Mouse (Mus musculus) heart, postnatal 0 days (tissue): ENCODE measurements around the gene Crip1. TPM values are rescaled to one million over a fixed set of nuclear protein-coding genes. Genes with fewer than 3 reads are reported as not detected.

Source experiments
- ATAC-seq: fragments of 200-750 bp; cut with Nextera tagmentation; 2 replicates; pipeline ENCODE4 v1.8.0; 2017; ENCODE audit warnings: low read depth, moderate number of reproducible peaks, moderate library complexity; ENCODE audit not compliant: insufficient read depth
- DNase-seq: peaks from one replicate; pipeline ENCODE4 v3.0.0-alpha.2; 2016; ENCODE audit warnings: low spot score
- H3K27ac ChIP-seq: fragments of 300-500 bp; sonication (generic); 2 replicates; pipeline ENCODE4 v1.5.1; 2014; ENCODE audit warnings: low read depth, mild to moderate bottlenecking
- H3K27me3 ChIP-seq: fragments of 300-500 bp; sonication (generic); 2 replicates; pipeline ENCODE4 v1.6.1; 2014; ENCODE audit warnings: low read length, mixed read lengths; ENCODE audit not compliant: control insufficient read depth, insufficient read depth
- H3K36me3 ChIP-seq: fragments of 300-500 bp; sonication (generic); replicated peaks from 2 replicates; pipeline ENCODE4 v1.6.1; 2014; ENCODE audit warnings: low read length, mixed read lengths; ENCODE audit not compliant: control insufficient read depth, insufficient read depth
- H3K4me1 ChIP-seq: fragments of 300-500 bp; sonication (generic); 2 replicates; pipeline ENCODE4 v1.6.1; 2014; ENCODE audit warnings: antibody characterized with exemption; ENCODE audit not compliant: control insufficient read depth, insufficient read depth
- H3K4me2 ChIP-seq: fragments of 300-500 bp; sonication (generic); 2 replicates; pipeline ENCODE4 v1.6.1; 2014; ENCODE audit warnings: low read depth, mild to moderate bottlenecking, low read length, moderate library complexity
- H3K4me3 ChIP-seq: fragments of 300-500 bp; sonication (generic); 2 replicates; pipeline ENCODE4 v1.5.1; 2014; ENCODE audit warnings: low read depth, low read length
- H3K9ac ChIP-seq: fragments of 300-500 bp; sonication (generic); replicated peaks from 2 replicates; pipeline ENCODE4 v1.6.1; 2014; ENCODE audit warnings: low read depth, low read length, mixed read lengths
- H3K9me3 ChIP-seq: fragments of 300-500 bp; sonication (generic); replicated peaks from 2 replicates; pipeline ENCODE4 v1.6.1; 2016; ENCODE audit warnings: low read length; ENCODE audit not compliant: control insufficient read depth
- CTCF ChIP-seq: IDR thresholded peaks from 2 replicates; pipeline ENCODE4 v1.5.1; 2016; ENCODE audit warnings: antibody characterized with exemption, control low read depth, low read depth
- EP300 ChIP-seq: IDR thresholded peaks from 2 replicates; pipeline ENCODE4 v1.6.1; 2016; ENCODE audit warnings: antibody characterized with exemption, low read depth
- WGBS: fragments of 180-500 bp; shearing (Covaris S2); extraction: QIAGEN DNeasy Blood & Tissue Kit; methylation state at CpG from one replicate; pipeline ENCODE4 v1.1.7; 2014; 5-methylcytosine and 5-hydroxymethylcytosine counted together
- polyA plus RNA-seq: library from polyadenylated mRNA; unstranded; fragments of >200 nt; fragmentation: Nextera tagmentation; extraction: Ambion mirVana; gene quantifications from 2 replicates; pipeline ENCODE4 v1.2.1, GENCODE M21; 2015
- total RNA-seq: library from RNA; depleted of rRNA; stranded (reverse); fragments of >200 nt; gene quantifications from 2 replicates; pipeline ENCODE4 v1.2.3, GENCODE M21; 2014; ENCODE audit warnings: low replicate concordance

The Crip1 gene
- total and polyA plus RNA-seq, 2 experiments from 2014 or later, result 286 to 831 TPM

DNA sequence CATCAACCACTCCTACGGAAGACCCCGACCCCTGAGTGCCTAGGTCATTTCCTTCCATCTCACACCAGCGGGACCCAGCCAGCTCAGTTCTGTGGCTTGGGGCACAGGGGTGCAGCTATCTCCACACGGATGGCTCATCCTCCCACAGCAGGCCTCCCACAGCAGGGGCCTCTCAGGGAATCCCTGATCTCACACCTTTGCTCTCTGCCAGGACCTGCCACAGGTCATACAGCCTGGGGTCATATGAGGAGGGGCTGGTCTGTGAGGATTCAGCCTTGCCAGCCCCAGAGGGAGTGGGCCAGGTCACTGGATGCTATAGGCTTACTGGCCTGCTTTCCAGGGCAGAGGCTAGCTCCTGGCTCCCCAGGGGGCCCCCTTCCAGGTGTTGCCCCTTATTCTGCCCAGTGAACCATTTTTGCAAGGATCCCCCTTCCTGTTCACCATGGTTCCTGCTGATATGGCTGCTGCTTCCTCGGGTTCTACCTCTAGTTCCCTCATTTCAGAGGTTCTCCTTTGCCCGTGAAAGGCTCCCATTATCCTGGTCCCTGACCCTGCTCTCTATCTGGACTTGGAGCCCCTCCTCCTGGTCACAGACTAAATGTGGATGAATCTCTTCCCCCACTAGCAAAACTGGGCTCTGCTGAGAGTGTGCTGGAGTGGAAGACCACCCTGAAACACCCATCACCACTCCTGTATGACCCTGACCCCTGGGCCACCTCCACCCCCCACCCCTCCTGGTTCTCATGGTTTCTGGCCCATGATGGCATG lies 46.5 kb upstream of the Crip1 start:
- DNase-seq (no peak), ATAC-seq (no peak)
- TF ChIP-seq CTCF, result no peak
- no peak for TF ChIP-seq EP300
- no peaks in the 10 kb centered on the region for H3K36me3 ChIP-seq
- H3K4me1 ChIP-seq, result peaks cover 33% of the 10 kb centered on the region
- peak overlapping the region; percentile 83; the same call in 1 of the 2 replicates for H3K4me3 ChIP-seq
- peak overlapping the region; percentile 94 for H3K4me2 ChIP-seq
- peak overlapping the region; percentile 88; the same call in 1 of the 2 replicates for H3K9ac ChIP-seq
- H3K27ac ChIP-seq, result peak overlapping the region; percentile 13; the same call in 1 of the 2 replicates
- WGBS, result 30% methylated on average over 6 of the region's 6 CpGs
- no peaks in the 10 kb centered on the region for H3K9me3 ChIP-seq
- 0 out of 2 replicates have a peak, but pooled peaks cover 5% of the 10 kb centered on the region for H3K27me3 ChIP-seq

DNA sequence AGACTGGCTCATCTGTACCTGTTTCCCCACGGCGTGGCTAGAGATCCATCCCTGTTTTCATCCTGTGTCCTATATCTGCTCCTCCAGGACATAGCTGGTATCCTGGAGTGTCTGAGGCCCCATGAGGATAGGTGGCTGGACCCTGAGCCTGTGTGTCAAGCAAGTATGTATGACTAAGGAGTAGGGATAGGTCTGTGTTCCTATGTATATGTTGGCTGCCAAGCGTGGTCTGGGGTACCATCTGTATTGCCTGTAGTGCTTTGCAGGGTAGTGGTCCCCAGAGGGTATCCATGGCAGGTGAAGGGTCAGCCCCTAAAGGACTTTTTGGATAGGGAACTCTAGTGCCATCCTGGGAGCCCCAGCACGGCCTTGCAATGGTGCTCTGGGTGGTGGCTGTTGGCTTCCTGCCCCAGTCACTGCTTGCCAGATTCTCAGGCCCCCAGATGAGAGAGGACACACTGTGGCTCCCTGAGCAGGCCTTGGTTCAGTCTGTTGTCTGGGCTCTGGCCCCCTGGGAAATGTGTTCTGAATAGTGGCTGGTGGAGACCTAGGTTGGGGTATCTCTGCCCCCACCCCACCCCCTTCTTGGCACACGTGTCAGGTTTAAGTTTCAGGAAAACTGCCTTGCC lies 45.6 kb upstream of the Crip1 start:
- DNase-seq, result no peak
- H3K4me3 ChIP-seq, result no peak overlapping the region

DNA sequence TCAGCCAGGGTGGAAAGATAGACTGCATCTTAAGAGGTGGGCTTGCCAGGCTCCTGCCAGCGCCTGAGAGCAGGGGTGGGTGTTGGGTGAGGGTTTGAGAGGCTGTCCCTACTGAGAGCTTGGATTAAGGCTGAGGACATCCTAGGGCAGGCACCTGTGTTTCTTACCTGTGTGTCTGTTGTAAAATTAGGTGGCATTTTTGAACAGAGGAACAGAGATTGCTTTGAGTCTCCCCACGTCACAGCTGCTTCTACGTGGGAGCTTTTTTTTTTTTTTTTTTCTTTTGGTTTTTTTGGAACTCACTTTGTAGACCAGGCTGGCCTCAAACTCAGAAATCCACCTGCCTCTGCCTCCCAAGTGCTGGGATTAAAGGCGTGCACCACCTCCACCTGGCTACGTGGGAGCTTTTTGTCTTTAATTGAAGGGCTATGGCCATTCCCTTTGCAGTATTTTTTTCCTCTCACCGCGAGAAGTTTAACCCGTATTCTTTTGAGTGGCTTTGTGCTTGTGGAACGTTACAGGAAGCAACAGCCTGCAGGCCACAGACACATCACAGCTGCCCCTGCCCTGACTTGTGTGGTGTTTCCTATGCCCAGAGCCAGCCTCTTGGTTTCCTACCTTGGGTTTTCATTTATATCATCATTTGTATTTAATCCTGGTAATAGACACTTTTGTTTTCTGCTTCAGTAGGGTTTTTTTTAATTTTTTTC lies 44.7 kb upstream of the Crip1 start:
- Histone ChIP-seq H3K4me3 (no peak overlapping the region), H3K27ac (peak overlapping the region; percentile 47; the same call in 1 of the 2 replicates), H3K36me3 (no peaks in the 10 kb centered on the region), H3K4me1 (peaks cover 33% of the 10 kb centered on the region), H3K27me3 (no peaks in the 10 kb centered on the region), H3K4me2 (no peak overlapping the region), H3K9me3 (no peaks in the 10 kb centered on the region), H3K9ac (no peak overlapping the region)
- TF ChIP-seq CTCF (no peak), EP300 (no peak)
- ATAC-seq (no peak), DNase-seq (no peak)
- WGBS, result 67% methylated on average over 9 of the region's 9 CpGs

More for the DNA sequence above, 45.6 kb upstream of the Crip1 start:
- Histone ChIP-seq H3K4me1 (peaks cover 33% of the 10 kb centered on the region), H3K9ac (no peak overlapping the region), H3K27ac (peak overlapping the region; percentile 47; the same call in 1 of the 2 replicates), H3K36me3 (no peaks in the 10 kb centered on the region), H3K27me3 (0 out of 2 replicates have a peak, but pooled peaks cover 5% of the 10 kb centered on the region), H3K4me2 (no peak overlapping the region; the same call in 1 of the 2 replicates), H3K9me3 (no peaks in the 10 kb centered on the region)
- WGBS, result 48% methylated on average over 5 of the region's 5 CpGs
- ATAC-seq, result no peak
- TF ChIP-seq CTCF (no peak), EP300 (no peak)

GRCm38 (mm10) chr12:113102461-113102860 lies 43.7 kb upstream of the Crip1 start:
- DNase-seq (no peak), ATAC-seq (peak; percentile 53)
- H3K4me2 ChIP-seq, result no peak overlapping the region
- no peak overlapping the region for H3K27ac ChIP-seq
- H3K4me1 ChIP-seq, result peaks cover 34% of the 10 kb centered on the region
- WGBS, result 60% methylated on average over 6 of the region's 6 CpGs
- no peaks in the 10 kb centered on the region for H3K9me3 ChIP-seq
- H3K4me3 ChIP-seq, result no peak overlapping the region
- H3K27me3 ChIP-seq, result no peaks in the 10 kb centered on the region
- H3K36me3 ChIP-seq, result no peaks in the 10 kb centered on the region
- H3K9ac ChIP-seq, result no peak overlapping the region
- TF ChIP-seq CTCF (peak; percentile 62), EP300 (no peak)

GRCm38 (mm10) chr12:113103846-113104451 lies 42.2 kb upstream of the Crip1 start:
- Histone ChIP-seq H3K9me3 (no peaks in the 10 kb centered on the region), H3K4me2 (no peak overlapping the region), H3K4me3 (no peak overlapping the region), H3K27me3 (no peaks in the 10 kb centered on the region), H3K4me1 (peaks cover 31% of the 10 kb centered on the region), H3K27ac (no peak overlapping the region), H3K36me3 (no peaks in the 10 kb centered on the region), H3K9ac (no peak overlapping the region)
- peak; percentile 6; the same call in 1 of the 2 replicates for ATAC-seq
- TF ChIP-seq CTCF (peak; percentile 13; the same call in 1 of the 2 replicates), EP300 (no peak)
- WGBS, result 77% methylated on average over 8 of the region's 8 CpGs
- no peak for DNase-seq
